Mouse (Mus musculus) testis, adult 2 months (tissue): ENCODE data around the gene Cntnap5a. TPM values are rescaled to one million over a fixed set of nuclear protein-coding genes. Genes with fewer than 3 reads are reported as not detected.

Source experiments
- H3K27ac ChIP-seq: fragments of 200-500 bp; 2 replicates; pipeline ENCODE4 v1.5.1; 2012; ENCODE audit warnings: low read depth, low read length; ENCODE audit not compliant: control insufficient read depth, insufficient read depth
- H3K27me3 ChIP-seq: fragments of 200-500 bp; 2 replicates; pipeline ENCODE4 v1.6.1; 2012; ENCODE audit warnings: mild to moderate bottlenecking, low read length, moderate library complexity; ENCODE audit not compliant: control insufficient read depth, insufficient read depth
- H3K36me3 ChIP-seq: fragments of 200-500 bp; 2 replicates; pipeline ENCODE4 v1.6.1; 2012; ENCODE audit warnings: mild to moderate bottlenecking, low read length; ENCODE audit not compliant: control insufficient read depth, insufficient read depth
- H3K4me1 ChIP-seq: fragments of 200-500 bp; 2 replicates; pipeline ENCODE4 v1.6.1; 2012; ENCODE audit warnings: low read length; ENCODE audit not compliant: control insufficient read depth, insufficient read depth
- H3K4me3 ChIP-seq: fragments of 200-500 bp; 2 replicates; pipeline ENCODE4 v1.5.1; 2012; ENCODE audit warnings: low read depth, mild to moderate bottlenecking, low read length, moderate library complexity, mixed read lengths; ENCODE audit not compliant: control insufficient read depth
- CTCF ChIP-seq: fragments of 200-500 bp; IDR thresholded peaks from 2 replicates; pipeline ENCODE4 v1.5.1; 2012; ENCODE audit warnings: low read depth, mild to moderate bottlenecking, inconsistent platforms, low read length, moderate library complexity; ENCODE audit not compliant: control insufficient read depth, insufficient read depth, insufficient replicate concordance
- POLR2A ChIP-seq: fragments of 200-500 bp; IDR thresholded peaks from 2 replicates; pipeline ENCODE4 v1.6.1; 2012; ENCODE audit warnings: low read depth, mild to moderate bottlenecking, inconsistent platforms, low read length, moderate library complexity; ENCODE audit not compliant: control insufficient read depth
- polyA plus RNA-seq: library from polyadenylated mRNA; depleted of rRNA; stranded (reverse); fragments of >200 nt; gene quantifications from 2 replicates; pipeline ENCODE4 v1.2.3, GENCODE M21; 2012

Cntnap5a gene
- polyA plus RNA-seq, 1 experiment, result 0.31 TPM

GRCm38 (mm10) chr1:115784737-115785136, 100.2 kb downstream of the Cntnap5a start:
- TF ChIP-seq POLR2A (no peak), CTCF (no peak)

GRCm38 (mm10) chr1:115842591-115842990, 158.0 kb downstream of the Cntnap5a start:
- Histone ChIP-seq H3K27ac (no peak overlapping the region), H3K27me3 (no peaks in the 10 kb centered on the region), H3K36me3 (no peaks in the 10 kb centered on the region), H3K4me3 (no peak overlapping the region), H3K4me1 (no peaks in the 10 kb centered on the region)
- no peak for TF ChIP-seq POLR2A
- TF ChIP-seq CTCF, result no peak

More at GRCm38 (mm10) chr1:115784737-115785136, 100.2 kb downstream of the Cntnap5a start:
- no peak overlapping the region for H3K27ac ChIP-seq
- H3K4me3 ChIP-seq, result no peak overlapping the region
- no peaks in the 10 kb centered on the region for H3K27me3 ChIP-seq
- H3K4me1 ChIP-seq, result no peaks in the 10 kb centered on the region
- no peaks in the 10 kb centered on the region for H3K36me3 ChIP-seq

DNA sequence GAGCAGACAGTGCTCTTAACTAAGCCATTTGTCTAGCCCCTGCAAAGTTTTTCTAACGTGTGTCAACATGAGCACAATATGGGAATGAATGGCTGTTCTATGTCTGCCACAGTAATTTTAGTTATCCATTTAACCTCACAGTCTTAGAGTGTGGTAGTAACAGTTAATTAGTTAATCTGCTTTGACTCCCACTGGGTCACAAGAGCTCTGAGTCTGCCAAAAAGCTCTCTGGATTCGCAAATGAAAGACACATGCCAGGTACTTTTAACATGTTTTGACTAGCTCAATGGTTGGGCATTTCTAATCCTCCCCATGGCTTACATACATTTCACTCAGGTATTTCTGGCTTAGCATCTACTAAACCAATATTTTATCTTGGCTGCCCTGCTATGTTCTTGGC, 163.0 kb downstream of the Cntnap5a start:
- no peak for TF ChIP-seq CTCF
- no peak for TF ChIP-seq POLR2A
- H3K27ac ChIP-seq, result no peak overlapping the region
- H3K4me3 ChIP-seq, result no peak overlapping the region
- H3K4me1 ChIP-seq, result no peaks in the 10 kb centered on the region
- no peaks in the 10 kb centered on the region for H3K36me3 ChIP-seq
- H3K27me3 ChIP-seq, result no peaks in the 10 kb centered on the region

DNA sequence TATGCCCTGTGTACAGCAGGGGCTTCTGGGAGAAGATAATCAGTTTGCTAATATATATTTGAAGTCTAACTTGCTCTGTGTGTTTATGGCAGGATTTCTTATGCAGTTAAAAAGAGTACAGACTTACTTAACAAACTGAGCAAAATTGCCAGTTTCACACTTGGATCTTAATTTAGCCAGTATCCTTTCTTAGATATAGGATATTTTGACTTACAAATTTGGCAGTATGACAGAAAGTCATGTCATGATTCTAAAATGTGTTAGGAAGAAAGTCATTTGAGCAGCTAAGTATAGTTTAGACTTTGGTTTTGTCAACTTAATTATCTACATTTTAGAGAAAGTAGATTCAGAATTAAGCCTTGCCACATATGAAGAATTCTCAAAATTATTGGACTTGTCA, 167.7 kb downstream of the Cntnap5a start:
- no peaks in the 10 kb centered on the region for H3K4me1 ChIP-seq
- no peak overlapping the region for H3K4me3 ChIP-seq
- TF ChIP-seq CTCF (no peak), POLR2A (no peak)
- H3K36me3 ChIP-seq, result no peaks in the 10 kb centered on the region
- no peak overlapping the region for H3K27ac ChIP-seq
- H3K27me3 ChIP-seq, result no peaks in the 10 kb centered on the region

- Histone ChIP-seq H3K36me3 (no peaks in the 10 kb centered on the region), H3K4me1 (no peaks in the 10 kb centered on the region), H3K27me3 (no peaks in the 10 kb centered on the region), H3K27ac (no peak overlapping the region), H3K4me3 (no peak overlapping the region)
- TF ChIP-seq POLR2A, result no peak
- TF ChIP-seq CTCF, result no peak
These were observed 233.8 kb downstream of the Cntnap5a start for GRCm38 (mm10) chr1:115918396-115918795.

DNA sequence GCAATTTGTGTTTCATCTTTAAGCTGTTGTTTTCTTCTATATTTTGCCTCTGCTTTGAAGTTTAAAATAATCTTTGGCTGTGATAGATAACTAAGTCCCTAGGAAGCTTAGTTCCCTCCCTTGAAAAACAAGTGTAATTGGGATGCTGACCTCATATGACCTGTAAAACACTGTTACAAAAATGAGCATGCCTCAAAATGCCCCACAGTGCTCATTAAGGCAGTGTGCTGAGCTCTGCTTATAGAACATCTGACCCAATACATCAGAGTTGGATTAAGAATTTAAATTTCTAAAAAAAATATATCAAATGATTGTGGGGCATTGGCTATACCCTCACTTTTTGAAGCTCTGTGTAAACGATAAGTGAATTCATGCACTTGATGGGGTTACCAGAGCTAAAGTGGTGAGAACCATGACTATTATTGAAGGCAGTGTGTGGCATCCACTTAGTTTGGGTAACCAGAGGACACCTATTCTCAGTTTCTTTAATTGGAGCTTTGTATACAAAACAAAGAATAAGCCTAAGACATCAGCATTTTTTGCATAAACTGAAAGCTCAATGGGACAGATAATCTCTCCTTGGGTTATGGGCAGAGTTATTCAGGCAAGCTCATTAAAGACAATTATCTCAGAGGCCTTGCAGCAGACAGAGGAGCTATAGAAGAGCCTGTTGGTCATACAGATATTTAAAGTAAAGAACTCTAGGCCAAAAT, 241.6 kb downstream of the Cntnap5a start:
- Histone ChIP-seq H3K27ac (no peak overlapping the region), H3K36me3 (no peaks in the 10 kb centered on the region), H3K4me1 (no peaks in the 10 kb centered on the region), H3K27me3 (no peaks in the 10 kb centered on the region), H3K4me3 (no peak overlapping the region)
- TF ChIP-seq POLR2A (no peak), CTCF (no peak)

GRCm38 (mm10) chr1:115932045-115932444, 247.5 kb downstream of the Cntnap5a start:
- Histone ChIP-seq H3K4me1 (no peaks in the 10 kb centered on the region), H3K27me3 (no peaks in the 10 kb centered on the region), H3K36me3 (no peaks in the 10 kb centered on the region), H3K4me3 (no peak overlapping the region), H3K27ac (no peak overlapping the region)
- no peak for TF ChIP-seq POLR2A
- no peak for TF ChIP-seq CTCF
